Mouse (Mus musculus): Measurements from ENCODE around the gene Trib3. TPM values are rescaled to one million over a fixed set of nuclear protein-coding genes. Genes with fewer than 3 reads are reported as not detected.
A peak's percentile ranks its signal among the peaks of the same experiment; 100 is the strongest.

Trib3 gene
- 1.8 TPM in 2 replicates for polyA plus RNA-seq (2015; fragmentation: Nextera tagmentation; extraction: Ambion mirVana)

- peak; percentile 84 for ATAC-seq (ENCODE audit: low FRiP score, low read depth)
- Histone ChIP-seq H3K27ac (replicated peaks) (peak within 1 kb of the TSS; percentile 73), H3K4me1 (replicated peaks) (peaks cover 15% of the 10 kb centered on the region), H3K4me3 (peak within 1 kb of the TSS; percentile 59), H3K4me2 (peak within 1 kb of the TSS; percentile 88), H3K27me3 (0 out of 2 replicates have a peak, but pooled peaks cover 4% of the 10 kb centered on the region), H3K9me3 (no peaks in the 10 kb centered on the region), H3K9ac (peak within 1 kb of the TSS; percentile 64), H3K36me3 (no peaks in the 10 kb centered on the region)
- WGBS: under 1% methylated on average over 47 of the region's 52 CpGs
These were observed at the start of gene Trib3 for GRCm38 (mm10) chr2:152343329-152344213. TSS of gene Trib3 (minus strand) at chr2:152344032.

GRCm38 (mm10) chr2:152393225-152394017 is 49.6 kb upstream of the Trib3 start:
- Histone ChIP-seq H3K9ac (no peak overlapping the region), H3K4me3 (peak overlapping the region; percentile 75; the same call in 1 of the 2 replicates), H3K27me3 (no peaks in the 10 kb centered on the region), H3K4me2 (peak overlapping the region; percentile 94), H3K9me3 (no peaks in the 10 kb centered on the region), H3K27ac (replicated peaks) (no peak overlapping the region), H3K36me3 (no peaks in the 10 kb centered on the region), H3K4me1 (replicated peaks) (peaks cover 27% of the 10 kb centered on the region)
- 59% methylated on average over 9 of the region's 9 CpGs for WGBS
- ATAC-seq (ENCODE audit: low FRiP score, low read depth): no peak

- no peak for ATAC-seq (ENCODE audit: low FRiP score, low read depth)
- H3K4me2 ChIP-seq: no peak overlapping the region
- H3K9me3 ChIP-seq: no peaks in the 10 kb centered on the region
- 15% methylated on average over 3 of the region's 3 CpGs for WGBS
- H3K36me3 ChIP-seq: no peaks in the 10 kb centered on the region
- H3K4me3 ChIP-seq: no peak overlapping the region
- no peak overlapping the region for H3K9ac ChIP-seq
- H3K27me3 ChIP-seq: no peaks in the 10 kb centered on the region
- peaks cover 27% of the 10 kb centered on the region for H3K4me1 ChIP-seq (replicated peaks)
- H3K27ac ChIP-seq (replicated peaks): no peak overlapping the region
These were observed 49.0 kb upstream of the Trib3 start for GRCm38 (mm10) chr2:152392786-152393185.

- no peak overlapping the region for H3K9ac ChIP-seq
These were observed 40.4 kb upstream of the Trib3 start for GRCm38 (mm10) chr2:152384191-152384590.

GRCm38 (mm10) chr2:152376345-152376741 is 32.5 kb upstream of the Trib3 start, which contains the start of gene Nrsn2:
TSS of gene Nrsn2 (minus strand) at chr2:152376638.
- Histone ChIP-seq H3K4me1 (replicated peaks) (peaks cover 26% of the 10 kb centered on the region), H3K4me2 (peak within 1 kb of the TSS; percentile 64), H3K4me3 (peak within 1 kb of the TSS; percentile 42), H3K27ac (replicated peaks) (peak within 1 kb of the TSS; percentile 92), H3K27me3 (no peaks in the 10 kb centered on the region), H3K36me3 (no peaks in the 10 kb centered on the region), H3K9me3 (no peaks in the 10 kb centered on the region), H3K9ac (peak within 1 kb of the TSS; percentile 51)
- peak; percentile 84 for ATAC-seq (ENCODE audit: low FRiP score, low read depth)
- WGBS: 1% methylated on average over 16 of the region's 16 CpGs

More at GRCm38 (mm10) chr2:152384191-152384590, 40.4 kb upstream of the Trib3 start:
- 82% methylated on average over 4 of the region's 4 CpGs for WGBS
- Histone ChIP-seq H3K4me3 (no peak overlapping the region), H3K27ac (replicated peaks) (no peak overlapping the region), H3K4me2 (no peak overlapping the region), H3K9me3 (no peaks in the 10 kb centered on the region), H3K4me1 (replicated peaks) (no peaks in the 10 kb centered on the region), H3K27me3 (no peaks in the 10 kb centered on the region), H3K36me3 (no peaks in the 10 kb centered on the region)
- ATAC-seq (ENCODE audit: low FRiP score, low read depth): no peak

- no peaks in the 10 kb centered on the region for H3K36me3 ChIP-seq
- peak; percentile 88 for ATAC-seq (ENCODE audit: low FRiP score, low read depth)
- peak overlapping the region; percentile 64 for H3K4me2 ChIP-seq
- H3K4me1 ChIP-seq (replicated peaks): peaks cover 26% of the 10 kb centered on the region
- H3K9me3 ChIP-seq: no peaks in the 10 kb centered on the region
- no peaks in the 10 kb centered on the region for H3K27me3 ChIP-seq
- WGBS: 2% methylated on average over 21 of the region's 21 CpGs
- H3K4me3 ChIP-seq: peak overlapping the region; percentile 42
- H3K9ac ChIP-seq: peak overlapping the region; percentile 51
- H3K27ac ChIP-seq (replicated peaks): peak overlapping the region; percentile 92
These were observed 32.0 kb upstream of the Trib3 start for GRCm38 (mm10) chr2:152375652-152376344.

- Histone ChIP-seq H3K4me1 (replicated peaks) (peaks cover 26% of the 10 kb centered on the region), H3K36me3 (no peaks in the 10 kb centered on the region), H3K9ac (no peak overlapping the region), H3K9me3 (no peaks in the 10 kb centered on the region), H3K4me2 (no peak overlapping the region), H3K4me3 (no peak overlapping the region), H3K27me3 (no peaks in the 10 kb centered on the region), H3K27ac (replicated peaks) (no peak overlapping the region)
- ATAC-seq (ENCODE audit: low FRiP score, low read depth): no peak
- WGBS: 75% methylated on average over 9 of the region's 9 CpGs
These were observed 29.7 kb upstream of the Trib3 start for GRCm38 (mm10) chr2:152373547-152373946.

GRCm38 (mm10) chr2:152372661-152373060 is 28.8 kb upstream of the Trib3 start:
- H3K9ac ChIP-seq: no peak overlapping the region
- no peaks in the 10 kb centered on the region for H3K27me3 ChIP-seq
- no peak overlapping the region for H3K4me2 ChIP-seq
- WGBS: 76% methylated on average over 4 of the region's 4 CpGs
- H3K4me1 ChIP-seq (replicated peaks): peaks cover 26% of the 10 kb centered on the region
- H3K4me3 ChIP-seq: no peak overlapping the region
- ATAC-seq (ENCODE audit: low FRiP score, low read depth): no peak
- H3K36me3 ChIP-seq: no peaks in the 10 kb centered on the region
- H3K9me3 ChIP-seq: no peaks in the 10 kb centered on the region
- H3K27ac ChIP-seq (replicated peaks): no peak overlapping the region

- WGBS: 73% methylated on average over 7 of the region's 7 CpGs
- no peak overlapping the region for H3K27ac ChIP-seq (replicated peaks)
- H3K4me3 ChIP-seq: no peak overlapping the region
- H3K4me2 ChIP-seq: no peak overlapping the region
- no peaks in the 10 kb centered on the region for H3K9me3 ChIP-seq
- no peaks in the 10 kb centered on the region for H3K36me3 ChIP-seq
- H3K9ac ChIP-seq: no peak overlapping the region
- no peaks in the 10 kb centered on the region for H3K27me3 ChIP-seq
- ATAC-seq (ENCODE audit: low FRiP score, low read depth): no peak
- H3K4me1 ChIP-seq (replicated peaks): peaks cover 26% of the 10 kb centered on the region
These were observed 28.3 kb upstream of the Trib3 start for GRCm38 (mm10) chr2:152372104-152372503.

GRCm38 (mm10) chr2:152368532-152369140 is 24.8 kb upstream of the Trib3 start:
- Histone ChIP-seq H3K4me3 (no peak overlapping the region), H3K27me3 (no peaks in the 10 kb centered on the region), H3K27ac (replicated peaks) (no peak overlapping the region), H3K4me1 (replicated peaks) (peaks cover 4% of the 10 kb centered on the region), H3K4me2 (no peak overlapping the region), H3K36me3 (no peaks in the 10 kb centered on the region), H3K9me3 (no peaks in the 10 kb centered on the region), H3K9ac (no peak overlapping the region)
- ATAC-seq (ENCODE audit: low FRiP score, low read depth): peak; percentile 21; the same call in 1 of the 2 replicates
- 32% methylated on average over 14 of the region's 14 CpGs for WGBS

GRCm38 (mm10) chr2:152367917-152368316 is 24.1 kb upstream of the Trib3 start:
- WGBS: 90% methylated on average over 5 of the region's 5 CpGs
- no peak for ATAC-seq (ENCODE audit: low FRiP score, low read depth)
- no peaks in the 10 kb centered on the region for H3K27me3 ChIP-seq

More at GRCm38 (mm10) chr2:152367917-152368316, 24.1 kb upstream of the Trib3 start:
- H3K4me2 ChIP-seq: no peak overlapping the region
- H3K4me3 ChIP-seq: no peak overlapping the region
- no peak overlapping the region for H3K27ac ChIP-seq (replicated peaks)
- peaks cover 7% of the 10 kb centered on the region for H3K4me1 ChIP-seq (replicated peaks)
- H3K9ac ChIP-seq: no peak overlapping the region
- no peaks in the 10 kb centered on the region for H3K36me3 ChIP-seq
- no peaks in the 10 kb centered on the region for H3K9me3 ChIP-seq
